Mouse (Mus musculus): Measurements from ENCODE around the gene Nrxn1.

Nrxn1 gene

DNA sequence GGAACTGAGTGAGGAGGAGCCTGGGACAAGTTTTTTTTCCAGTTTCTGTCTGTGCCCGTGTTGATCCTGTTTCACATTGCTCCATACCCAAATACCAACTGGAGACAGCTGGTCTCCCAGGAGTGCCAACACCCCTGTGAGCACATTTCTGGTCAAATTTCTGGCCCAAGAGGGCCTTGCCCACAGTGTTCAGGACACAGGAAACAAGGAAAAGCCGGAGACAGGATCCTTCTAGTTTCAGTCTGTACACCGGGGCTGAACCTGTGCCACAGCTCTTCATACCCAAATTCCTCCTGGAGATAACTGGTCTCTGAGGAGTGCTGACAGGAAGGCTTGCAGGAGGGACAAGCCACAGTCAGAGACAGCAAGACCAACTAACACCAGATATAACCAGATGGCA lies 670.3 kb downstream of the Nrxn1 start:
- no peak for DNase-seq

DNA sequence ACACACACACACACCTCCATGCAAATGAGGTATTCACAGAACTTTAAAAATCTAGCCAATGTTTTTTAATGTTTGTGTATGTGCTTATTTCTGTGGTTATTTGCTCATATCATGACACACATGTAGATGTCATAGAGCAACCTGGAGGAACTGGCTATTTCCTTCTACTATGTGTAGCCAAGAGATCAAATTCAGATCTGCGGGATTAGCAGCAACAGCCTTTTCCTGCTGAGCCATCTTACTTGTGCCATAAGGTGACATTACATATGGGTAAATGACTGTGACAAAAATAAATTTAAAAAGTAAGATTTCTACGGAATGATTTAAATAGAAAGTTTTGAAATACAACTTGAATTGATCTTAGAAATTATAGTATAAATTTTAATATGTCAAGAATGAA lies 672.1 kb downstream of the Nrxn1 start:
- no peak for DNase-seq

DNA sequence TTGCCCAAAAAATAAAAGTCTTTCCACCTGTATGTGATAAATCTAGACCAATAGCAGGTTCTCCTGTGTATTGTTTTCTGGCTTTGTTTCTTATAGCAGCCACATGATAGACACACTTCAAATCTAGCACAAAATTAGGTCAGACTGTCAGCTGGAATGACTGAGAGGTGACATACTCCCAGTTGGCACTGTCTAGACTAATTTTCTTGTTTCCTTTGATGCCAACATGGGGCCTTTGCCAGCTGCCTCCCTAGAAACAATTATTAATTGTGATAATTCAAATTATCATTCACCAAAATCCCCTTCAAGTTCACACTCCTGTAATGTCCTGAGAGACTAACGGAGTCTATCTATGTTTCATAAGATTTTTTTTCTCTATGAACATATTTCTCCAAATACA lies 673.3 kb downstream of the Nrxn1 start:
- DNase-seq, result no peak

DNA sequence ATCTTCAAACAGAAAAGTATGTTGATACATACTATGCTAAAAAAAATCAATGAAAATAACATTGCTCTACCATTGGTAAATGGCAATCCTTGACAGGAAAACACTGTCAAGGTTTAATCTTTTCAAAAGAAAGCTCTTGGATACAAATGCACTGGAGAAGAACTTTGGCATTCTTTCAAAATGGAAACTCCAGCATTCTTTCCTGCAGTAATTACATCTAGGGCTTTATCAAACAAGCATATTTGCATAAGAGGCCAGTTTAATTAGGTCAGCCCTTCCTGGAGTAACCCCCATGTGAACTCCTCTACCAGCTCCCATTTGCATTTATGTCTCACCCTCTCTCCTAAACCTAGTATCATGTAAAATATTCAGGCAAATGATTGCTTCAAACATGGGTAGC lies 696.5 kb downstream of the Nrxn1 start:
- no peak for DNase-seq

DNA sequence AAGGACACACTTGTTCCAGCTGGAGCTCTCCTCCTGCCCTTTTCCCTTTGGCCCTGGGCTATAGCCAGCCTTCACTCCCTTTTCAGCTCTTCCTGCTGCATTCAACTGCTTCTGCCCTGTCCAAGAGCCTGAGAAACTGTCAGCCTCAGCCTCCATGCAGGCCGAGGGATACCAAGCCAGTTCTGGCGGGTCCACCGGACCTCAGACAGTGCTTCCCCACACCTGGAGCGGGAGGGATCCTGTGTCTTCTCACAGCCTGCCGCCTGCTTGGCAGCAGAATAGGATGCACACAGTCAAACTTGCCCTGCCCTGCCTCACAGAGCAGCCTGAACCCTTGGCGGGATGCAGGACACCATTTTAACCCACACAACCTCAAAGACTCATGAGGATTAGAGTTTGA lies 698.3 kb downstream of the Nrxn1 start:
- DNase-seq, result no peak

DNA sequence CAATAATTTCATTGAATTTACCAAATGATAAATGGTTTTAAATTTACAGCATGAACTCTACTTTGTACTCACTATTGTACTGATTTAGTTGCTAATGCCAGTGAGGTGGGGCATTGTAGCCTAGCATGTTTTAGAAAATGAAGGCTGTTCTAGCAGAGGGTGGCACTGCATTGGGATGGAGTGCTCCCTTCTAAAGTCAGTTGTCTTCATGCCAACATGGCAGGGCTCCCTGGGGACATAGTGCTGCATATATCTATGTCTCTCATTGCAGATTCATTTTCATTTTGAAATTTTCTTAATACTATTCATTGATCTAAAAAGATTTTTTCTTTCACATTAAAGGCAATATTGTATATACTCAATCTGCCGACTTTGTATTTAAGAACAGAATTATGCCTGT lies 700.1 kb downstream of the Nrxn1 start:
- no peak for DNase-seq

DNA sequence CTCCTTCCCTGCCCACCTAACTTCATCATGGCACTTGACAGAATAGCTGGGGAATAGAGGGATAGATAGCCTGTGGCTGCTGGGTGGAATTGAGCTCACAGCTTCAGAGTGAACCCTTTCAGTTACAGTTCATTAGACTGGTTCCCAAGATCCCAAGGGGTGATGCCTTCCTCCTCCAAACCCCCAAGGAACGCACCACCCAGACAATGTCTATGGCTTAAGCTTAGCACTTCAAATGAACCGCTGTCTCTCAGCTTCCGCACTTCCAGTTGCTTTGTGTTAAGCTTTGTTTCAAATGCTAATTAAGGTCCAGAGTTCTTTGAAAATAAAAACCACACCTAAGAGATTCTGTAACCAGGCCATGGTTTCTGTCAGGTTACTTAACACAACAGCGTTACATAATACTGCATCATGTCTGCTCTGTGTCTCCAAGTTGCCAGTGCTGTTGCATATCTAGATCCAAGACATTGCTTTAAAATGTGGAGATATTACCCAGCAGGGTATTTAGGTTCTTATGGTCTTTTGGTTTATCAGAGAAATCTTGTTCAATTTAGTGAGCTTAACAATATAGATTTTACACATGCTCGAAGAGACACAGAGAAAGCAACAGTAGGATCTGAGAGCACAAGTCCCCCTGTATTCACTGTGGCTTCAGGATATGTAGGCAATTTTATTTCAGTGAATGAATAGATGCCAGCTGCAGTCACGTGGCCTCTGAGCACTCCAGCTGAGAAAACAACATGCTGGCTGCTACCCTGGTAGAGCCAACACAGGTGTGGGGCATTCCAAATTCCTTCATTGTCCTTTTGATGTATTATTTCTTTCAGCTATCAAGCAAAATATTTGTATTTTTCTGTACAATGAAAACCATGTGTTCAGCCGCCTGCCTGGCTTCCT lies 702.3 kb downstream of the Nrxn1 start:
- no peak for DNase-seq

DNA sequence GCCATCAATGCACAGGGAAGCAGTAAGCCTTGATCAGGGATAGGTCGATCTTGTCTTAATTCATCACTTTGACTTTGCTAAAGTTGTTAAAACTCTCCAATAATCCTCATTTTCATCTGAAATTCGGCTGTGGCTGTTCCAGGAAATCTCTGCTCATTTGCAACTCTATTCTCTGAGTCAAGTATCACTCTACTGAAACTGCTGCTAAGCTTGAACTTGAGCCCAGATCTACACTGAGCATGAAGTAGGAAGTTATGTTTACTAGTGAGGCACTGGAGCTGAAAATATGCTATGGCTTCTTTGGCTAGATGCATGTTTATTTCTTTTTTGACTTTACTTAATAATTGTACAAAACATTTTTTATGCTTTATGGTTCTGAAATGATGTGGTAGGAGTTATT lies 708.0 kb downstream of the Nrxn1 start:
- DNase-seq, result no peak

DNA sequence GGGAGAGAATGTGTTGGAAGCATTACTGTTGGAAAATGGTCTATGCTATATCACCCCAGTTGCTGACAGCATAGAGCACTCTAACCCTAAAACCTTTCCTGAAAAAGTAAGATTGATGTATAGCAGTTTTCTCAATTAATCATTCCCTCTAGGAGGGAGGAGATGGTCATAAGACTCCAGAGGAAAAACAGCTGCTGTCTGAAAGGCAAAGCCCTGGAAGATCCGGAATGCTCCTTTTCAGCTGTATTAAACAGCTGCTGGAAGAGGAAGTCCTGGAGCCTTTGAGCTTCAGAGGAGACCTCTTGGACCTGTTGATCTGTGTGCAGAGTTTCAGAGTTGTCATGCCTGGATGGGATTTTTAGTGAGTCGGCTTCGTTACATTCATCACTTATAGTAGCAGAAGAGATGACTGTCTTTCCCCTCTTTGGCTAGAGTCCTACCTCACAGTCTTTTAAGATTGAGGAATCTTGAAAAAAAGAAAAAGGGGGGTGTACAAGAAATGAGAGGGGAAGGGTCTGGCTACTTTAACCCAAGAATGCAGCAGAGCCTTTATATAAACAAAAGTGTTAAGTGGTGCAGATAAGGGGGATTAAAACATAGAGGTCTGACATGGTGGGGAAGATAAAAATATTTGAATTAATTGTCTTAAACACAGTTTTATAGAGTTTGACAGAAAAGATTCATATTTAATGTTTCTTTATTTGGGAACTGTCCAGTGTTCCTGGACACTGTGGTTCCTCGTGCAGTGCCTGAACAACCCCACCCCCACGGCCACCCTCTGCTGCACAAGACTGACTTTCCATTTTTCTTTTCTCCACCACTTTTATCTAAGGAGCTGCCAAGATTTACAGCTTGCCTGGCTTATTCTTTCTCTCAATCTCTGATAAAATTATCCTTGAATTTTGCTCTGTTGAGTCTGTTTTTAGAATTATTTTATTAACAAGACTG lies 710.1 kb downstream of the Nrxn1 start:
- DNase-seq, result no peak

DNA sequence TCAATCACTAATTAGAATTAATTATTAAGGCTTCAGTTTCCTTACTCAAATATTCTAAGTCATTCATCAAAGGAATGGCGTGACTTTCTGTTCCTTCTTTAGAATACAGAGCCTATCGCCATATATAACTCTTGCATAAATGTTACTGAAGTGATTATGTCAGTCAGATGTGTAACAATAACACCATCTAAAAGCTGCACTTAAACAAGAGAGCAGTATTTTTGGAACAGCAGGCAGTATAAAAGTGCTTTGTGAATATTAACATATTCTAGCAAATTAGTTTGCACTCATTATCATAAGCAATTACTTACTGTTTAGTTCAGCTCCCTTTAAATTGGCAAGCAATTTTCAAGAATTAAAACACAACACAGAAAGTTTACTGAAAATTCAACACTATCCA lies 716.3 kb downstream of the Nrxn1 start:
- DNase-seq, result no peak

DNA sequence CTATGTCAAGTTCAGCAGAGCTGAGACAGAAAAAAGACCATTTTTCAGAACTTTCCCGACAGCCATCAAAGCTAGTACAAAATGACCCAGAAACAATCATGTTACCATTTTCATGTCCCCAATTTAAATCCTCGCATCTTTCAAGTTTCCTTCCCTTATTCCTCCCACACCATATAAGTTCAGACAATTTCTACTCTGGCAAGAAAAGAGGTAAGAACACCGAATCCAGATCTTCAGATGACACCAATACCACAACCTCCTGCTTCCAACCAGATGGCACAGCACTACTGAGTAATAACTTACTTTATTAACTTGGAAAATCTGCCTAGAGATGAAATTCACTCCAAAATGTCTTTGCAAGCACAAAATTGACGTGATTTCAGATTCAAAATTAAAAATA lies 730.7 kb downstream of the Nrxn1 start:
- no peak for DNase-seq

DNA sequence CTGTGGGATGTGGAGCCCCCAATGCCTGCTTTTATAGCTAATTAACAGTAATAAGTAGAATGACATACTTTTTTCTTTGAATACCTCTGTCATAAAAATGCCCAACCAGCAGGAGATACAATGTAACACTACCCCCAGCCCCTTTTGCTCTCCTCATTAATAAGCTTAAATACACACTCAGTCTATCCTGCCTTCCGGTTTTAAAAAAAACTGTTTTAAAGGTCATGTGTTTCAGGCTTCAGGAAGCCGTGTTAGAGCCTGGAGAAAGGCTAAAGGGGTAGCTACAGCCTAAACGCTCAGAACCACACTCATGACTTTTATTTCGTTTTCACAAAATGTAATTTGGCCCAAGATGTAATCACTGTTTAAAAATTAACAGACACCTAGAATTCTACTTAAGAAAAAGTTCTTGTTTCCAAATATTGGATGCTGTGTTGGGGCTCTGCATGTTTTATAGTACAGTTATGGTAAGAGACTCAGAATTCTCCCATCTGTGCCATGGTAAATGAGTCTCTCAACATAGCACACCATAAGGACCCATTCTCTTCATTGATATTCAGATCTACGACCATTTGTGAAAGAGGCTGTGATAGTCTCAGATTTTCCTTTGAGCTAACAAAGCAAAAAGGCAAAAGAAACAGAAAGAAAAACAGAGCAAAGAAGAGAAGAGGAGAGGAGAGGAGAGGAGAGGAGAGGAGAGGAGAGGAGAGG lies 743.3 kb downstream of the Nrxn1 start:
- no peak for DNase-seq

DNA sequence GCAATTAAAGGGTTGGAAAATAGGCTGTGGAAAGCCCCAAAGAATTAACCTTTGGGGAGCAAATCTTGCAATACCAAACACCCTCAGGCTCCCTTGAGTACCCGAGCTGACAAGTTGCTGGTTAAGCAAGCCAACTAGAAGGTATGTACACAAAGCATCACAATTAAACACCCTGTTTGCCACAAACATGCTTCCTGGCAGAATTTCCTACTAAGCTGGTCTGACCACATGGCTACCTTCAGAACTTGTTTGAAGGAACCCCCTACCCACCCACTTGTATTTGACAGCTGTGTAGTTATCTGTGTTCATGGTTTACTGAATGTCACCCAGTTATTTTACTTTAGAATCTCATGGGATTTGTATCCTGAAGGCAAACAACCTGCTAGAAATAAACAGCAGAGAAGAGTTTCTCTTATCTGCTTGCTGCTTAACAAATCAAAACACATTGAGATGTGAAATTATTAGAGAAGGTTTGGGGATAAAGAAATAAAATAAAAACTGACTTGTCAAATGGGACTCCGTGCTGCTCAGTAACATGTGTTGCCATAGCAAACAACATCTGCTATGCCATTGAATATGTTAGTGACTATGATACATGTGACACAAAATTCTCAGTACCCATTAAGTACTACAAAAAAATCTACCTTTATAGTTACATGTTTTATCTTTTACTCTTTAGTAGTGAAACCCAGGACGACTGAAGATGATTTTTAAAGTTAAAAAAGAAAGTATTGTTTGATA lies 746.0 kb downstream of the Nrxn1 start:
- no peak for DNase-seq

DNA sequence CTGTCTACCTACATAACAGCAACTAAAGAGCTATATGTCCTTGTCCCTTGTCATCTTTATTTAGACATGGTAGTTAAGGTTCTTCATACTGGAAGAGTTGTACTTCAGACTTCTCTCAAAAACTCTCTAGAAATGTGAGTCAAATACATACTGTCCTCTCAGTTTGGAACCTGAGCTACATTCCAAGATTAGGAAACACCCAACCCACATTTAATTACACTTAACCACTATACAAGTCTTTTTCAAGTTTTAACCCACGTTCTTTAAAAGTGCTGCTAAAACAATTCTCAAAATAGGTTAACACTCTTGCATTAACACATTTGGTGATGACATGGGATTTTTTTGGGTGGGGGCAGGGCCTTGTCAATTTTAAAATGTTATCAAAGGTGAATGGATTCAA lies 759.4 kb downstream of the Nrxn1 start:
- DNase-seq, result no peak

DNA sequence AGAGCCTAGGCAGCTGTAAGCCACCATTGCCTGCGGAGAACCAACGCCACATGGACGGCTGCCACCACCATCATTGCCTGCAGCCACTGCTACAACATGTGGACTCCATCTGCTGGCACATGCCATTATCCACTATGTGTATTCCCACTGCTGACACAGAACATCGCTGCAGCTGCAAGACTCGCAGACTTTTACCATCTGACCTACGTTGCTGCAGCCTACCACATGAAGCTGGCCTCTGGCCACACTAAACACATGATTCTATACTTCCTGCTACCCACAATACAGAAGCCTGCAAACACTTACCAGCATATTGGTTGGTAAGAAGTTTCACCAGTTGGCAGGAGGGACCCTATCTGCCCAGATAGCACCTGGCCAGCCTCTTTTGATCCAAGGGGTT lies 769.2 kb downstream of the Nrxn1 start:
- DNase-seq, result no peak

DNA sequence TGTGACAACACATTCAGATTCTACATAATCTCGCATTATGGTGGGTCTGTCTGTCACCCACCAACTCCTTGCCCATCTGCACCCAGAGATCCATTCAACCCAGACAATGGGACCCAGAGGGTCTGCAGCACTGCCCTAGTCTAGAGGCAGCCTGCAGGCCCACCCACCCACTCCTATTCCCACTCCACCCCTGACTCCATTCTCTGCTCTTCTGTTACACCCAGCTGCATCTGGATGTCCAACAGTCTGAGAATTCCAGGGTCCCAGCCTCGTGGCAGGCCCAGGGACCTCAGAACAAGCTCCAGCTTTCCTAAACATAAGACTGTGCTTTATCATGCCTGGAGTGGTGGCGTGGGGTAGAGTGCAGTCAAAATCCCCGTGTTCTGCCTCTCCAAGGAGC lies 820.6 kb downstream of the Nrxn1 start:
- no peak for DNase-seq

DNA sequence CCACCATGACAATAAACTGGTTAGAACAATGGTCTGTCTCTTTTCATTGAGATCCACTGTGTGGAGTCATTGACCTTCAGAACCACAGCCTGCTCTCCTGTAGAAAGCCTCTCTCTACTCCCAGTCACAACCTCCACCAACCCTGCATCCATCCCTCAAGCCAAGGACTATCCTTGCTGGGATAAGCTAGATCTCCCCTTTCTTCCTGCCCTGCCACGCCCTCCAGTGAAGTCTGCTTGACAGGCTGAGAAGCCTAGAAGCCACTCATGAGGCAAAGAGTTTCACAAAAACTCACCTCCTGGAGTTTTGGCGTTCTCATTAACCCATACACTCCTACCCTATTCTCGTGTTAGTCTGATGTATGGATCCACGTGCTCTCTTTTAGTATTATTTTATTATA lies 821.7 kb downstream of the Nrxn1 start:
- no peak for DNase-seq

DNA sequence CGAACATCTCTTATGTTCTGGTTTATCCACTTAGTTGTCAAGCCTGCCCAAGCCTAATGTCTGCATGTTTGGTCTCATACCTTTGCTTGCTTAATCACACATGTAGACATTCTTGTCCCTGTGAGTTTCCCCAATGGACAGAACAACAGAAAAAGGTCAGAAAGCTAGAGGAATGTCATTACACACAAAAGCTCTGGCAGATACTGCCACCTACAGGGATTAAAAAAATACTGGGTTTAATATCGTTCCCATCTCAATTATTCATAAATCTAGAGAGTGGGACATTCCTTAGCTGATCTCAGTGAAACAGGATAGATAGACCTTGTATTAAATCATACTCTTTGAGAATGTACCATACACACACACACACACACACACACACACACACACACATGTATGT lies 823.7 kb downstream of the Nrxn1 start:
- DNase-seq, result no peak

DNA sequence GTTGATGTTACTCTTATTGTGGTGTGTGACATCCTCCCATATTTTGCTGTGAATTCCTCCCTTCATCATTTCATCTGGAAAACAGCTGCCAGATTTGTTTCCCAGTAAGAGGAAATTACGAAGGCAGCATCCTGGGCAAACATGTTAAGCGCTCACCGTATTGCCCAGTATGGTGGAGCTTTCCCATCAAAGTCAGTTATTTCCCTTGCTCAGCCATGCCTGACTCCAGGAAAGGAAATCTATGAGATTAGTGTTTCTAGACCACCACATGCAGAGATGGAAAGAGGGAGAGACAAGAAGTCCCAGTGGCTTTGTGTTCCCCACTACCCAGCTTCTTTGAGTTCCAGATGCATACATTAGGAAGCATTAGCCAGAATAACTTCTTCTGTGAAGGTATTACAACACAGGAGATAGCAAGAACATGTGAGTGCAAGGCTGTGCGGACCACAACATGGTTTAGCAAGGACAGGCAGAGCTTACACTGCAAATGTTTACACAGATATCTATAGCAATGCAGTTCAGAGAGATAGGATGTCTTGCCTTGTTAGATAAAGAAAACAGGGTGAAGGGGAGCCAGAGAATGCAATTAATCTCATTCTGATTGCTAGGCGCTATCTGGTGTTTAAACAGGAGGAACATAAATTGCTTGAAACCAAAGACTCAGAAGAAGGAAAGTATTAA lies 839.3 kb downstream of the Nrxn1 start:
- DNase-seq, result no peak

DNA sequence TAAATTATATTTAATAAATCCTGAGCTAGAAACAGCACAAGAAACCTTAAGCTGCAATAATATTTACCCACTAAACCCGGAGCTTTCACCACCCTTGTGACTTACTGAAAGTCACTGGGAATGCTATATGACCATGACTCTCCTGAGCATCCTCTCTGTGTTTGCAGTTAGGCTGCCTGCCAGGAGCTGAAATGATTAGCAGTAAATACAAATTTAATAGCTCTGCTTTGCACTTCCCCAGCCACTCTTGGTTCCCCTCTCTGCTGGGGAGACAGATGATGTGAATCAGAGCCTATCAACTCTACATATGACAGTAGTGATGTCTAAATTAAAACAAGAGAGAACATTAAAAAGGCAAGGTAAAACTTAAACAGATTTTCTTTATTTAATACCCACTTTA lies 840.7 kb downstream of the Nrxn1 start:
- no peak for DNase-seq

DNA sequence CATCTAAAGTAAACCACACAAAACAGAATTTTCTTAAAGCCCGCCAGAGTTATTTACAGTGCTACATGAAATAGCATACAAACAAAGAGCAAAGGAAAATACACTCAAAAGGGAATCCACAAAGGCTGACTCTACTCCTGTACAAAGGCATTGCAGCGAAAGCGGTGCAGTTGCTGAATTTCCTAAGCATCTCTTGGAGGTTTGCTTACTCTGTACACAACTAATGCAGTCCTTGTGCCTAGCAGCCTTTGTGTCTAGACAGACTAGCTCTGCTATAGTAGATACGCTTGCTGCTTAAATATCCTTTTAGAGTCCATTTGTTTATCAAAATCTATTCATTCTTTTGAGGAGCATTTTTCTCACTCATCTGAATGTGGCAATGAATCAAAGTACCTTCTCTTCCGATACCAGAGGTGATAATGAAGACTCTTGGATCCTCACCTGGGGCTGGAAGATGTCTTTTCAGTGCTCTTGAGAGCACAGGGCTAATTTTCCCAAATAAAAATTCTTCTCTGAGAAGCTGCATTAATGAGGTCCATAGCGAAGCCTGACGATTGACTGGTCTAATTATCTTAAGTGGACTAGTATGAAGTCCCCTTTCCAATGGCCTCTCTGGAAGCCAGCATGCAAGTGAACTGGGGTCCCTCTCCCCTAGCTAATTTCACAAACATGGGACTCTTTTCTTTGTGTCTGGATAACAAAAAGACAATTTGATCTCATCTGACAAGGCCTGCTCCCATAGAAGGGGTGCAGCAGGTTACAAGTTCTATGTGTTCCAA lies 845.6 kb downstream of the Nrxn1 start:
- DNase-seq, result no peak
